Mouse (Mus musculus): ENCODE measurements around the gene Cntnap3. TPM values are rescaled to one million over a fixed set of nuclear protein-coding genes. Genes with fewer than 3 reads are reported as not detected.
"Not testable (repeated sequence)": the region's sequence is repeated elsewhere in the genome, so short reads cannot be mapped to it uniquely, and the experiment has no call there.

Cntnap3 gene
- polyA plus RNA-seq (2015; fragmentation: Nextera tagmentation; extraction: Ambion mirVana): 0.73 and 0.85 TPM in 2 replicates

DNA sequence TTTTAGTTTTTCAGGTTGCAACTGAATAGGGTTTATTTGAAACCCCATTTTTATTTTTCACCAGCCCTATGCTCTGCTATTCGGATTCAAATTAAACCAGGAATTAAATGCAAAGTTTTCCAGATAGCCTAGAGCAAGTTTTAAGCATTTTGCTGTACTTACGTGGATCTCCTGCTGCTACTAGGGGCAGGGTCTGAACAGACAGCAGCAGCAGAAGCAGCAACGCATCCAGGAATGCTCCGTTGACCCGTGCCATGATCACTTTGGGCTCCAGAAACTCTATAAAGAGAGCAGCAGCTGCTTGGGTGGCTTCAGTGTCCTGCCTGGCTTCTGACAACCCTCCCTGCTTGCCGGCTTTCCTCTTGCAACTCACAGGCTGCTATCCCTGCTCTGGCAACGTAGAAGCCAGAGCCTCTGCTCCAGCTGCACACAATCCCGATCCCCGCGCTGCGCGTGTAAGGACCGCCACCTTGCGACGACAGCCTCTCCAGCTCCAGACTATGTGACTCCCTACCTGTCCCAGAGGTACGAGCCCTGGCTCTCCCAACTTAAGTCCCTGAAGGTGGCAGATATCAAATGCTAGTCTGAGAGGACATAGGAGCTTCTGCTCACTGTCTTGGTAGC, at the start of gene Cntnap3:
Gene Cntnap3 (minus strand): TSS at position 371 of the 624 bp plus-strand sequence.
- ATAC-seq: peak; percentile 100
- no peaks in the 10 kb centered on the region for H3K27me3 ChIP-seq (ENCODE audit: control insufficient read depth, insufficient read depth, low read depth, low read length)
- H3K27ac ChIP-seq (ENCODE audit: low read length): no peak within 1 kb of the TSS
- no peaks in the 10 kb centered on the region for H3K9me3 ChIP-seq (replicated peaks; ENCODE audit: control insufficient read depth, low read length, poor library complexity, severe bottlenecking)
- no peaks in the 10 kb centered on the region for H3K4me1 ChIP-seq (ENCODE audit: control insufficient read depth, insufficient read depth, low read length)
- WGBS: 7% methylated on average over 16 of the region's 16 CpGs
- H3K4me3 ChIP-seq (ENCODE audit: low read depth, low read length): peak within 1 kb of the TSS; percentile 30
- H3K4me2 ChIP-seq (ENCODE audit: low read length): peak within 1 kb of the TSS; percentile 59
- peak within 1 kb of the TSS; percentile 49 for H3K9ac ChIP-seq (ENCODE audit: low read depth, low read length)
- no peaks in the 10 kb centered on the region for H3K36me3 ChIP-seq (ENCODE audit: control insufficient read depth, insufficient read depth, low read length)

GRCm38 (mm10) chr13:64917191-64917590, 13.4 kb upstream of the Cntnap3 start, which contains the start of gene Spata31:
Spata31 (plus strand) TSS chr13:64917406.
- 71% methylated on average over 1 of the region's 1 CpGs for WGBS
- no peak within 1 kb of the TSS for H3K27ac ChIP-seq (ENCODE audit: low read length)
- H3K4me3 ChIP-seq (ENCODE audit: low read depth, low read length): no peak within 1 kb of the TSS
- H3K36me3 ChIP-seq (ENCODE audit: control insufficient read depth, insufficient read depth, low read length): no peaks in the 10 kb centered on the region
- no peak within 1 kb of the TSS for H3K9ac ChIP-seq (ENCODE audit: low read depth, low read length)
- no peaks in the 10 kb centered on the region for H3K4me1 ChIP-seq (ENCODE audit: control insufficient read depth, insufficient read depth, low read length)
- no peaks in the 10 kb centered on the region for H3K9me3 ChIP-seq (replicated peaks; ENCODE audit: control insufficient read depth, low read length, poor library complexity, severe bottlenecking)
- H3K4me2 ChIP-seq (ENCODE audit: low read length): no peak within 1 kb of the TSS
- H3K27me3 ChIP-seq (ENCODE audit: control insufficient read depth, insufficient read depth, low read depth, low read length): no peaks in the 10 kb centered on the region
- no peak for ATAC-seq

DNA sequence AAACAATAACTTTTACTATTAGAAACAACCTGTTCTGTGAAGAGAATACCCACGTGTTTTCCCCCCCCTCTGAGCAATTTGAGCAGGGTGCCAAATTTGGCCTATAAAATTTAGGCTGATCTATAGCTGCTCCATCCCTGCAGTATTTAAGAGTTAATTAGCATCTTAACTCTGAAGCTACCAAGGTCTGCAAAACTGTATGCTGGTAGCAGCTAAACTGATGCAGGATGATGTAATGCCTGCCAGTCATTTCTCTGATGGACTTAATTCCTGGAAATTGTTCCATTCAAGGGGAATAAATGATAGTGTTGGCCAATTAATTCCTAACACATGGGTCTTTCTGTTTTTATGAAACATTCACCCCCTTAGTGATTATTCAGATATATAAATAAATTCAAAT, 623 bp downstream of the Cntnap3 start:
- H3K36me3 ChIP-seq (ENCODE audit: control insufficient read depth, insufficient read depth, low read length): no peaks in the 10 kb centered on the region
- no peak overlapping the region for H3K9ac ChIP-seq (ENCODE audit: low read depth, low read length)
- no peak overlapping the region for H3K4me3 ChIP-seq (ENCODE audit: low read depth, low read length)
- no peaks in the 10 kb centered on the region for H3K9me3 ChIP-seq (replicated peaks; ENCODE audit: control insufficient read depth, low read length, poor library complexity, severe bottlenecking)
- H3K27ac ChIP-seq (ENCODE audit: low read length): no peak overlapping the region
- 53% methylated on average over 1 of the region's 1 CpGs for WGBS
- H3K4me1 ChIP-seq (ENCODE audit: control insufficient read depth, insufficient read depth, low read length): no peaks in the 10 kb centered on the region
- H3K4me2 ChIP-seq (ENCODE audit: low read length): no peak overlapping the region
- no peaks in the 10 kb centered on the region for H3K27me3 ChIP-seq (ENCODE audit: control insufficient read depth, insufficient read depth, low read depth, low read length)
- ATAC-seq: no peak

GRCm38 (mm10) chr13:64865397-64865796, 38.4 kb downstream of the Cntnap3 start:
- no peaks in the 10 kb centered on the region for H3K36me3 ChIP-seq (ENCODE audit: control insufficient read depth, insufficient read depth, low read length)
- H3K9me3 ChIP-seq (replicated peaks; ENCODE audit: control insufficient read depth, low read length, poor library complexity, severe bottlenecking): no peaks in the 10 kb centered on the region
- no peaks in the 10 kb centered on the region for H3K4me1 ChIP-seq (ENCODE audit: control insufficient read depth, insufficient read depth, low read length)
- no peak overlapping the region for H3K4me3 ChIP-seq (ENCODE audit: low read depth, low read length)
- no peak for ATAC-seq
- WGBS: 90% methylated on average over 3 of the region's 3 CpGs
- H3K9ac ChIP-seq (ENCODE audit: low read depth, low read length): no peak overlapping the region
- H3K4me2 ChIP-seq (ENCODE audit: low read length): no peak overlapping the region
- no peak overlapping the region for H3K27ac ChIP-seq (ENCODE audit: low read length)
- H3K27me3 ChIP-seq (ENCODE audit: control insufficient read depth, insufficient read depth, low read depth, low read length): no peaks in the 10 kb centered on the region

- not testable (repeated sequence) for H3K9ac ChIP-seq (ENCODE audit: low read depth, low read length)
- 50% methylated on average over 5 of the region's 5 CpGs for WGBS
Observed at GRCm38 (mm10) chr13:64824856-64825255, 78.9 kb downstream of the Cntnap3 start.

DNA sequence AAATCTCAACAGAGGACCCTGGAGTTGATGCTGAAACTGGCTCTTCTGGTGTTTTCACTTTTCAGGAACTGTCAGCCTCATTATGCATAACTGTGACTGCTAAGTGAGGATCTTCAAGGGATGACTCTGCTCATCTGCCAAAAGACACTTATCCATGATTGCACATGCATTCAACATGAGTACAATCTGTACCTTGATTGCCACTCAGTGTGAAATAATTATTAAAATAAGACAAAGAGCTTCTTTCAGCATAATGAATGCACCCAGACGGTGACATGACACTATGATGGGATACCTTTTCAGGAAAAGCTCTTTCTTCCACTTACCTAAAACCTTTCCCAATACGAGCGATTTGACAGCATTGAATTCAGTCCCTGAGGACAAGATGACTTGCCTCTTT, 158.4 kb downstream of the Cntnap3 start:
- Histone ChIP-seq H3K4me1 (ENCODE audit: control insufficient read depth, insufficient read depth, low read length) (no peaks in the 10 kb centered on the region), H3K4me2 (ENCODE audit: low read length) (no peak overlapping the region), H3K9ac (ENCODE audit: low read depth, low read length) (no peak overlapping the region), H3K9me3 (replicated peaks; ENCODE audit: control insufficient read depth, low read length, poor library complexity, severe bottlenecking) (no peaks in the 10 kb centered on the region), H3K36me3 (ENCODE audit: control insufficient read depth, insufficient read depth, low read length) (no peaks in the 10 kb centered on the region), H3K4me3 (ENCODE audit: low read depth, low read length) (no peak overlapping the region), H3K27me3 (ENCODE audit: control insufficient read depth, insufficient read depth, low read depth, low read length) (no peaks in the 10 kb centered on the region), H3K27ac (ENCODE audit: low read length) (no peak overlapping the region)
- 82% methylated on average over 3 of the region's 3 CpGs for WGBS
- ATAC-seq: no peak

More at GRCm38 (mm10) chr13:64824856-64825255, 78.9 kb downstream of the Cntnap3 start:
- not testable (repeated sequence) for H3K27me3 ChIP-seq (ENCODE audit: control insufficient read depth, insufficient read depth, low read depth, low read length); H3K36me3 ChIP-seq (ENCODE audit: control insufficient read depth, insufficient read depth, low read length); H3K4me1 ChIP-seq (ENCODE audit: control insufficient read depth, insufficient read depth, low read length); H3K9me3 ChIP-seq (replicated peaks; ENCODE audit: control insufficient read depth, low read length, poor library complexity, severe bottlenecking); ATAC-seq; H3K4me3 ChIP-seq (ENCODE audit: low read depth, low read length); H3K4me2 ChIP-seq (ENCODE audit: low read length); H3K27ac ChIP-seq (ENCODE audit: low read length)

DNA sequence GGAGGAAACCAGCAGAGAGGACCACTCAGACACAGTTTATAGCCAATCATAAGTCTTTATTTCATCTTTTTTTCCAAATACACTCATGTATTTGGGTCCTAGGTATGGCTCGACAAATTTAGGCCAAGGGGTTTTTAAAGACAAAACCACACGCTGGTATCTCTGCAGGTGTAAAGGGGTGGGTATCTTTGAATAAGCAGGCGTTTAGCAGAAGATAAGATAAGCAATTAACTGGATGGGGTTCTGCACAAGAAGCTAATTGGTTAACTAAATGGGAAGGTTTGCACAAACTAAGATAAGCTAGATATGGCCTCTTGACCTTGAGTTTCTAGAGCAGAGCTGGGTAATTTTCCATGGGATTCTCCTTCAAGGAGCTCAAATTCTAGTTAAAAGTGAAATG, 171.5 kb downstream of the Cntnap3 start:
- Histone ChIP-seq H3K9ac (ENCODE audit: low read depth, low read length) (no peak overlapping the region), H3K4me3 (ENCODE audit: low read depth, low read length) (no peak overlapping the region), H3K27ac (ENCODE audit: low read length) (no peak overlapping the region), H3K4me1 (ENCODE audit: control insufficient read depth, insufficient read depth, low read length) (no peaks in the 10 kb centered on the region), H3K36me3 (ENCODE audit: control insufficient read depth, insufficient read depth, low read length) (no peaks in the 10 kb centered on the region), H3K27me3 (ENCODE audit: control insufficient read depth, insufficient read depth, low read depth, low read length) (no peaks in the 10 kb centered on the region), H3K4me2 (ENCODE audit: low read length) (no peak overlapping the region), H3K9me3 (replicated peaks; ENCODE audit: control insufficient read depth, low read length, poor library complexity, severe bottlenecking) (no peaks in the 10 kb centered on the region)
- 87% methylated on average over 3 of the region's 3 CpGs for WGBS
- no peak for ATAC-seq

GRCm38 (mm10) chr13:64716791-64717190, 187.0 kb downstream of the Cntnap3 start:
- no peaks in the 10 kb centered on the region for H3K9me3 ChIP-seq (replicated peaks; ENCODE audit: control insufficient read depth, low read length, poor library complexity, severe bottlenecking)
- no peak overlapping the region for H3K4me2 ChIP-seq (ENCODE audit: low read length)
- no peaks in the 10 kb centered on the region for H3K4me1 ChIP-seq (ENCODE audit: control insufficient read depth, insufficient read depth, low read length)
- no peaks in the 10 kb centered on the region for H3K27me3 ChIP-seq (ENCODE audit: control insufficient read depth, insufficient read depth, low read depth, low read length)
- no peaks in the 10 kb centered on the region for H3K36me3 ChIP-seq (ENCODE audit: control insufficient read depth, insufficient read depth, low read length)
- H3K27ac ChIP-seq (ENCODE audit: low read length): no peak overlapping the region
- H3K4me3 ChIP-seq (ENCODE audit: low read depth, low read length): no peak overlapping the region
- 85% methylated on average over 2 of the region's 2 CpGs for WGBS
- H3K9ac ChIP-seq (ENCODE audit: low read depth, low read length): no peak overlapping the region
- no peak for ATAC-seq

DNA sequence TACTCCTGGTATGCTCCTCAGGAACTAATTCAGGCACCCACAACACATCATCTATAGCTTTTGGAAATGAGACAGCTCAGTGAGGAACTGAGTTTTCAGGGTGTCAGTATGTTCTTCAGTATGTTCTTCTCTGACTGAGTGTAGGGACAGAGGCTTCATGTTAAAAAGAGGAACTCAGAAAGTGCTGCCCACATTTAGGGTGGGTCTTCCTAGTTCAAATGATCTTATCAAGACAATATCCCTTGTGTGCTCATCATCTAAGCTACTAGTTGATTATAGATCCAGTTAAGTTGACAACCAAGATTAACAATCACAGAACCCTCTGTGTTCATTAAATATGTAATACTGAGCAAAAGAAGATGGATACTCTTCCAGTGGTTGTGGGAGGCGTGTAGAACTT, 211.3 kb downstream of the Cntnap3 start:
- WGBS: 85% methylated on average over 1 of the region's 1 CpGs
- H3K36me3 ChIP-seq (ENCODE audit: control insufficient read depth, insufficient read depth, low read length): no peaks in the 10 kb centered on the region
- H3K27me3 ChIP-seq (ENCODE audit: control insufficient read depth, insufficient read depth, low read depth, low read length): no peaks in the 10 kb centered on the region
- no peak overlapping the region for H3K27ac ChIP-seq (ENCODE audit: low read length)
- no peak for ATAC-seq
- H3K9me3 ChIP-seq (replicated peaks; ENCODE audit: control insufficient read depth, low read length, poor library complexity, severe bottlenecking): no peaks in the 10 kb centered on the region
- no peak overlapping the region for H3K4me3 ChIP-seq (ENCODE audit: low read depth, low read length)
- no peaks in the 10 kb centered on the region for H3K4me1 ChIP-seq (ENCODE audit: control insufficient read depth, insufficient read depth, low read length)
- H3K4me2 ChIP-seq (ENCODE audit: low read length): no peak overlapping the region
- H3K9ac ChIP-seq (ENCODE audit: low read depth, low read length): no peak overlapping the region
